Mouse (Mus musculus): ENCODE data around the gene Ppy. TPM values are rescaled to one million over a fixed set of nuclear protein-coding genes. Genes with fewer than 3 reads are reported as not detected.

Gene Ppy
- polyA plus RNA-seq, 2 experiments from 2014 or later: not detected

Other genes with a start within 250 kb of the Ppy start
- not detected for gene Meox1, start 206.9 kb downstream of the Ppy start, polyA plus RNA-seq (2017; shearing (Covaris generic))
- gene Sost, start 134.3 kb downstream of the Ppy start, polyA plus RNA-seq (2017; shearing (Covaris generic)): not detected
- not detected for gene Cfap97d1, start 117.0 kb downstream of the Ppy start, polyA plus RNA-seq (2017; shearing (Covaris generic))
- gene Dusp3, start 114.3 kb downstream of the Ppy start, polyA plus RNA-seq (2017; shearing (Covaris generic)): 1 to 10 TPM; 1.3 to 1.9 TPM
- gene Mpp3, start 72.9 kb downstream of the Ppy start, polyA plus RNA-seq (2017; shearing (Covaris generic)): under 1 TPM in 1 of 2 experiments, not detected in 1; 0.36 TPM
- under 1 TPM in 1 of 2 experiments, not detected in 1; 0.13 TPM for gene Cd300lg, start 59.8 kb downstream of the Ppy start, polyA plus RNA-seq (2017; shearing (Covaris generic))
- gene Mpp2, start 12.8 kb downstream of the Ppy start, polyA plus RNA-seq (2017; shearing (Covaris generic)): 1 to 10 TPM; 2.5 to 3.7 TPM
- gene Pyy, start 6.5 kb upstream of the Ppy start, polyA plus RNA-seq (2017; shearing (Covaris generic)): not detected
- gene Nags, start 44.2 kb upstream of the Ppy start, polyA plus RNA-seq (2017; shearing (Covaris generic)): not detected
- gene Tmem101, start 55.1 kb upstream of the Ppy start, polyA plus RNA-seq (2017; shearing (Covaris generic)): 10 to 100 TPM; 13.5 to 15.4 TPM
- 10 to 100 TPM; 44.8 to 78.5 TPM for gene Lsm12, start 84.0 kb upstream of the Ppy start, polyA plus RNA-seq (2017; shearing (Covaris generic))
- gene G6pc3, start 88.3 kb upstream of the Ppy start, polyA plus RNA-seq (2017; shearing (Covaris generic)): 10 to 100 TPM; 24.6 to 36.3 TPM
- 1 to 10 TPM; 6.0 to 9.3 TPM for gene Hdac5, start 128.8 kb upstream of the Ppy start, polyA plus RNA-seq (2017; shearing (Covaris generic))
- 1 to 10 TPM; 2.0 to 3.8 TPM for gene BC030867, start 147.6 kb upstream of the Ppy start, polyA plus RNA-seq (2017; shearing (Covaris generic))
- gene Asb16, start 167.4 kb upstream of the Ppy start, polyA plus RNA-seq (2017; shearing (Covaris generic)): not detected
- gene Tmub2, start 183.6 kb upstream of the Ppy start, polyA plus RNA-seq (2017; shearing (Covaris generic)): 10 to 100 TPM; 54.5 to 58.3 TPM
- 1 to 10 TPM; 7.5 to 8.3 TPM for gene Atxn7l3, start 195.3 kb upstream of the Ppy start, polyA plus RNA-seq (2017; shearing (Covaris generic))
- 10 to 100 TPM; 37.4 to 49.6 TPM for gene Ubtf, start 218.4 kb upstream of the Ppy start, polyA plus RNA-seq (2017; shearing (Covaris generic))

Measured in activated CD4-positive, CD25-positive, alpha-beta regulatory T cell, adult 4 months (primary cell).